Mouse (Mus musculus): ENCODE measurements around the gene Tpst2. TPM values are rescaled to one million over a fixed set of nuclear protein-coding genes. Genes with fewer than 3 reads are reported as not detected.

Tpst2 gene
- polyA plus RNA-seq, 1 experiment from 2014 or later, result 29.0 TPM

GRCm38 (mm10) chr5:112276907-112277348 lies 437 bp downstream of the Tpst2 start:
- peak overlapping the region; percentile 38 for H3K27ac ChIP-seq
- peak overlapping the region; percentile 72 for H3K9ac ChIP-seq
- no peaks in the 10 kb centered on the region for H3K9me3 ChIP-seq (ENCODE audit: control insufficient read depth, low read length)
- H3K4me3 ChIP-seq (replicated peaks; ENCODE audit: low read length), result peak overlapping the region; percentile 85
- no peak; the same call in none of the 2 replicates for ATAC-seq (ENCODE audit: low FRiP score)
- peak overlapping the region; percentile 94 for H3K4me2 ChIP-seq (replicated peaks)
- peaks cover 12% of the 10 kb centered on the region; the same call in 1 of the 2 replicates for H3K4me1 ChIP-seq (replicated peaks; ENCODE audit: control insufficient read depth, insufficient read depth, low read length)
- 2% methylated on average over 24 of the region's 24 CpGs for WGBS
- H3K36me3 ChIP-seq (replicated peaks; ENCODE audit: control insufficient read depth, insufficient read depth), result no peaks in the 10 kb centered on the region
- no peak for DNase-seq (ENCODE audit: low spot score)
- no peaks in the 10 kb centered on the region for H3K27me3 ChIP-seq (ENCODE audit: control insufficient read depth, insufficient read depth, low read length)

GRCm38 (mm10) chr5:112277906-112278470 lies 1.5 kb downstream of the Tpst2 start:
- Histone ChIP-seq H3K4me2 (replicated peaks) (peak overlapping the region; percentile 94), H3K9me3 (ENCODE audit: control insufficient read depth, low read length) (no peaks in the 10 kb centered on the region), H3K4me1 (replicated peaks; ENCODE audit: control insufficient read depth, insufficient read depth, low read length) (peaks cover 12% of the 10 kb centered on the region; the same call in 1 of the 2 replicates), H3K27me3 (ENCODE audit: control insufficient read depth, insufficient read depth, low read length) (no peaks in the 10 kb centered on the region), H3K36me3 (replicated peaks; ENCODE audit: control insufficient read depth, insufficient read depth) (no peaks in the 10 kb centered on the region), H3K27ac (no peak overlapping the region), H3K4me3 (replicated peaks; ENCODE audit: low read length) (no peak overlapping the region), H3K9ac (no peak overlapping the region)
- WGBS, result 89% methylated on average over 11 of the region's 11 CpGs
- no peak for DNase-seq (ENCODE audit: low spot score)
- ATAC-seq (ENCODE audit: low FRiP score), result no peak

GRCm38 (mm10) chr5:112279181-112280021 lies 2.9 kb downstream of the Tpst2 start:
- H3K4me1 ChIP-seq (replicated peaks; ENCODE audit: control insufficient read depth, insufficient read depth, low read length), result peaks cover 12% of the 10 kb centered on the region; the same call in 1 of the 2 replicates

GRCm38 (mm10) chr5:112280151-112280550 lies 3.7 kb downstream of the Tpst2 start:
- Histone ChIP-seq H3K9me3 (ENCODE audit: control insufficient read depth, low read length) (no peaks in the 10 kb centered on the region), H3K9ac (no peak overlapping the region)

More at GRCm38 (mm10) chr5:112279181-112280021, 2.9 kb downstream of the Tpst2 start:
- DNase-seq (ENCODE audit: low spot score) (no peak), ATAC-seq (ENCODE audit: low FRiP score) (no peak)
- Histone ChIP-seq H3K36me3 (replicated peaks; ENCODE audit: control insufficient read depth, insufficient read depth) (no peaks in the 10 kb centered on the region), H3K4me3 (replicated peaks; ENCODE audit: low read length) (no peak overlapping the region), H3K9ac (no peak overlapping the region), H3K4me2 (replicated peaks) (no peak overlapping the region), H3K27me3 (ENCODE audit: control insufficient read depth, insufficient read depth, low read length) (no peaks in the 10 kb centered on the region), H3K27ac (no peak overlapping the region), H3K9me3 (ENCODE audit: control insufficient read depth, low read length) (no peaks in the 10 kb centered on the region)
- 87% methylated on average over 17 of the region's 17 CpGs for WGBS

GRCm38 (mm10) chr5:112280863-112281660 lies 4.6 kb downstream of the Tpst2 start:
- no peak overlapping the region for H3K4me2 ChIP-seq (replicated peaks)
- no peak overlapping the region for H3K27ac ChIP-seq
- no peaks in the 10 kb centered on the region for H3K9me3 ChIP-seq (ENCODE audit: control insufficient read depth, low read length)
- DNase-seq (ENCODE audit: low spot score) (no peak), ATAC-seq (ENCODE audit: low FRiP score) (no peak)
- no peak overlapping the region for H3K9ac ChIP-seq
- no peaks in the 10 kb centered on the region for H3K27me3 ChIP-seq (ENCODE audit: control insufficient read depth, insufficient read depth, low read length)
- no peak overlapping the region for H3K4me3 ChIP-seq (replicated peaks; ENCODE audit: low read length)
- H3K4me1 ChIP-seq (replicated peaks; ENCODE audit: control insufficient read depth, insufficient read depth, low read length), result peaks cover 12% of the 10 kb centered on the region; the same call in 1 of the 2 replicates
- H3K36me3 ChIP-seq (replicated peaks; ENCODE audit: control insufficient read depth, insufficient read depth), result no peaks in the 10 kb centered on the region
- WGBS, result 61% methylated on average over 15 of the region's 15 CpGs

More at GRCm38 (mm10) chr5:112280151-112280550, 3.7 kb downstream of the Tpst2 start:
- Histone ChIP-seq H3K4me1 (replicated peaks; ENCODE audit: control insufficient read depth, insufficient read depth, low read length) (peaks cover 12% of the 10 kb centered on the region; the same call in 1 of the 2 replicates), H3K36me3 (replicated peaks; ENCODE audit: control insufficient read depth, insufficient read depth) (no peaks in the 10 kb centered on the region), H3K27ac (no peak overlapping the region), H3K4me3 (replicated peaks; ENCODE audit: low read length) (no peak overlapping the region), H3K27me3 (ENCODE audit: control insufficient read depth, insufficient read depth, low read length) (no peaks in the 10 kb centered on the region), H3K4me2 (replicated peaks) (no peak overlapping the region)
- 84% methylated on average over 7 of the region's 7 CpGs for WGBS
- no peak for DNase-seq (ENCODE audit: low spot score)
- ATAC-seq (ENCODE audit: low FRiP score), result no peak

GRCm38 (mm10) chr5:112281676-112282075 lies 5.2 kb downstream of the Tpst2 start:
- Histone ChIP-seq H3K4me2 (replicated peaks) (no peak overlapping the region), H3K4me1 (replicated peaks; ENCODE audit: control insufficient read depth, insufficient read depth, low read length) (peaks cover 12% of the 10 kb centered on the region; the same call in 1 of the 2 replicates)

GRCm38 (mm10) chr5:112282123-112282779 lies 5.8 kb downstream of the Tpst2 start:
- Histone ChIP-seq H3K27ac (no peak overlapping the region), H3K36me3 (replicated peaks; ENCODE audit: control insufficient read depth, insufficient read depth) (no peaks in the 10 kb centered on the region), H3K9ac (no peak overlapping the region), H3K4me3 (replicated peaks; ENCODE audit: low read length) (no peak overlapping the region), H3K4me1 (replicated peaks; ENCODE audit: control insufficient read depth, insufficient read depth, low read length) (peaks cover 12% of the 10 kb centered on the region; the same call in 1 of the 2 replicates), H3K4me2 (replicated peaks) (no peak overlapping the region), H3K9me3 (ENCODE audit: control insufficient read depth, low read length) (no peaks in the 10 kb centered on the region), H3K27me3 (ENCODE audit: control insufficient read depth, insufficient read depth, low read length) (no peaks in the 10 kb centered on the region)
- WGBS, result 70% methylated on average over 6 of the region's 6 CpGs
- DNase-seq (ENCODE audit: low spot score), result no peak
- ATAC-seq (ENCODE audit: low FRiP score), result no peak

More at GRCm38 (mm10) chr5:112281676-112282075, 5.2 kb downstream of the Tpst2 start:
- no peaks in the 10 kb centered on the region for H3K27me3 ChIP-seq (ENCODE audit: control insufficient read depth, insufficient read depth, low read length)
- no peak overlapping the region for H3K9ac ChIP-seq
- no peaks in the 10 kb centered on the region for H3K36me3 ChIP-seq (replicated peaks; ENCODE audit: control insufficient read depth, insufficient read depth)
- WGBS, result 91% methylated on average over 4 of the region's 4 CpGs
- H3K4me3 ChIP-seq (replicated peaks; ENCODE audit: low read length), result no peak overlapping the region
- no peaks in the 10 kb centered on the region for H3K9me3 ChIP-seq (ENCODE audit: control insufficient read depth, low read length)
- no peak for DNase-seq (ENCODE audit: low spot score)
- H3K27ac ChIP-seq, result no peak overlapping the region
- no peak for ATAC-seq (ENCODE audit: low FRiP score)

GRCm38 (mm10) chr5:112282780-112283482 lies 6.4 kb downstream of the Tpst2 start:
- H3K9ac ChIP-seq, result no peak overlapping the region
- no peaks in the 10 kb centered on the region for H3K27me3 ChIP-seq (ENCODE audit: control insufficient read depth, insufficient read depth, low read length)
- no peak overlapping the region for H3K4me3 ChIP-seq (replicated peaks; ENCODE audit: low read length)
- no peaks in the 10 kb centered on the region for H3K9me3 ChIP-seq (ENCODE audit: control insufficient read depth, low read length)
- peaks cover 6% of the 10 kb centered on the region; the same call in 1 of the 2 replicates for H3K4me1 ChIP-seq (replicated peaks; ENCODE audit: control insufficient read depth, insufficient read depth, low read length)
- no peak for ATAC-seq (ENCODE audit: low FRiP score)
- H3K4me2 ChIP-seq (replicated peaks), result no peak overlapping the region
- no peak for DNase-seq (ENCODE audit: low spot score)
- 78% methylated on average over 9 of the region's 9 CpGs for WGBS
- H3K36me3 ChIP-seq (replicated peaks; ENCODE audit: control insufficient read depth, insufficient read depth), result no peaks in the 10 kb centered on the region
- H3K27ac ChIP-seq, result no peak overlapping the region

Data from hindbrain, embryonic 14.5 days (tissue).